Mouse (Mus musculus) thymus, adult 2 months (tissue): ENCODE data around the gene Srp68. TPM values are rescaled to one million over a fixed set of nuclear protein-coding genes. Genes with fewer than 3 reads are reported as not detected.

Source experiments
- DNase-seq: peaks from one replicate; pipeline ENCODE4 v3.0.0; 2021
- H3K27ac ChIP-seq: fragments of 200-500 bp; 2 replicates; pipeline ENCODE4 v1.5.1; 2012; ENCODE audit warnings: low read length, control low read depth; ENCODE audit not compliant: control insufficient read depth, insufficient read depth
- H3K27me3 ChIP-seq: fragments of 200-500 bp; 2 replicates; pipeline ENCODE4 v1.6.1; 2012; ENCODE audit warnings: mild to moderate bottlenecking, low read length, moderate library complexity, mixed read lengths; ENCODE audit not compliant: control insufficient read depth, insufficient read depth
- H3K36me3 ChIP-seq: fragments of 200-500 bp; 2 replicates; pipeline ENCODE4 v1.6.1; 2012; ENCODE audit warnings: mild to moderate bottlenecking, low read length, moderate library complexity; ENCODE audit not compliant: control insufficient read depth, insufficient read depth
- H3K4me1 ChIP-seq: fragments of 200-500 bp; replicated peaks from 2 replicates; pipeline ENCODE4 v1.6.1; 2012; ENCODE audit warnings: low read length; ENCODE audit not compliant: control insufficient read depth, insufficient read depth
- H3K4me3 ChIP-seq: fragments of 200-500 bp; 2 replicates; pipeline ENCODE4 v1.5.1; 2012; ENCODE audit warnings: mild to moderate bottlenecking, low read length, control low read depth, moderate library complexity; ENCODE audit not compliant: control insufficient read depth, insufficient read depth
- CTCF ChIP-seq: fragments of 200-500 bp; IDR thresholded peaks from 2 replicates; pipeline ENCODE4 v1.5.1; 2012; ENCODE audit warnings: mild to moderate bottlenecking, control low read depth, low read length, moderate library complexity, borderline replicate concordance; ENCODE audit not compliant: control insufficient read depth, poor library complexity, insufficient read depth; ENCODE audit errors: extremely low read depth
- POLR2A ChIP-seq: fragments of 200-500 bp; IDR thresholded peaks from 2 replicates; pipeline ENCODE4 v1.6.1; 2012; ENCODE audit warnings: mild to moderate bottlenecking, low read length, control low read depth, moderate library complexity; ENCODE audit not compliant: control insufficient read depth, poor library complexity, insufficient read depth; ENCODE audit errors: extremely low read depth
- WGBS: fragments of 180-500 bp; shearing (Covaris S2); methylation state at CpG from one replicate; pipeline ENCODE4 v1.1.7; 2018; 5-methylcytosine and 5-hydroxymethylcytosine counted together
- polyA plus RNA-seq: library from polyadenylated mRNA; depleted of rRNA; stranded (reverse); fragments of >200 nt; gene quantifications from 2 replicates; pipeline ENCODE4 v1.2.3, GENCODE M21; 2012

Gene Srp68
- polyA plus RNA-seq, 1 experiment = 69.1 TPM

GRCm38 (mm10) chr11:116307019-116307725 is 33.2 kb upstream of the Srp68 start, which contains the start of gene Exoc7:
Exoc7 (minus strand) TSS chr11:116307233.
- Histone ChIP-seq H3K36me3 (0 out of 2 replicates have a peak, but pooled peaks cover 5% of the 10 kb centered on the region), H3K27me3 (no peaks in the 10 kb centered on the region), H3K4me3 (peak within 1 kb of the TSS; percentile 74), H3K27ac (no peak within 1 kb of the TSS), H3K4me1 (peaks cover 7% of the 10 kb centered on the region)
- TF ChIP-seq POLR2A = no peak
- TF ChIP-seq CTCF = no peak
- no peak for DNase-seq
- WGBS = 84% methylated on average over 10 of the region's 10 CpGs

GRCm38 (mm10) chr11:116306126-116306982 is 32.3 kb upstream of the Srp68 start:
- peak; percentile 95 for DNase-seq
- 1% methylated on average over 53 of the region's 53 CpGs for WGBS

GRCm38 (mm10) chr11:116305423-116305822 is 31.4 kb upstream of the Srp68 start:
- TF ChIP-seq CTCF (no peak), POLR2A (no peak)
- no peaks in the 10 kb centered on the region for H3K27me3 ChIP-seq
- no peak for DNase-seq
- H3K4me3 ChIP-seq = no peak overlapping the region
- 96% methylated on average over 2 of the region's 2 CpGs for WGBS
- peaks cover 5% of the 10 kb centered on the region for H3K36me3 ChIP-seq
- no peak overlapping the region for H3K27ac ChIP-seq
- peaks cover 7% of the 10 kb centered on the region for H3K4me1 ChIP-seq

More at GRCm38 (mm10) chr11:116306126-116306982, 32.3 kb upstream of the Srp68 start:
- peak; percentile 62; the same call in 1 of the 2 replicates for TF ChIP-seq POLR2A
- peak; percentile 35; the same call in 1 of the 2 replicates for TF ChIP-seq CTCF
- Histone ChIP-seq H3K4me3 (peak overlapping the region; percentile 74), H3K36me3 (peaks cover 5% of the 10 kb centered on the region; the same call in 1 of the 2 replicates), H3K4me1 (peaks cover 7% of the 10 kb centered on the region), H3K27me3 (no peaks in the 10 kb centered on the region), H3K27ac (no peak overlapping the region)

GRCm38 (mm10) chr11:116298621-116299020 is 24.6 kb upstream of the Srp68 start:
- H3K4me1 ChIP-seq = no peaks in the 10 kb centered on the region
- DNase-seq = no peak
- TF ChIP-seq POLR2A = no peak
- TF ChIP-seq CTCF = no peak
- H3K4me3 ChIP-seq = no peak overlapping the region
- H3K36me3 ChIP-seq = peaks cover 8% of the 10 kb centered on the region
- no peaks in the 10 kb centered on the region for H3K27me3 ChIP-seq
- WGBS = 98% methylated on average over 6 of the region's 6 CpGs
- no peak overlapping the region for H3K27ac ChIP-seq

GRCm38 (mm10) chr11:116298221-116298620 is 24.2 kb upstream of the Srp68 start:
- no peaks in the 10 kb centered on the region for H3K27me3 ChIP-seq
- no peak overlapping the region for H3K4me3 ChIP-seq
- no peaks in the 10 kb centered on the region for H3K4me1 ChIP-seq
- no peak overlapping the region for H3K27ac ChIP-seq
- WGBS = 97% methylated on average over 11 of the region's 11 CpGs
- TF ChIP-seq POLR2A (no peak), CTCF (no peak)
- DNase-seq = no peak
- peaks cover 8% of the 10 kb centered on the region for H3K36me3 ChIP-seq

- peaks cover 8% of the 10 kb centered on the region for H3K36me3 ChIP-seq
- WGBS = 95% methylated on average over 3 of the region's 3 CpGs
- no peak overlapping the region for H3K27ac ChIP-seq
- H3K4me3 ChIP-seq = no peak overlapping the region
- H3K27me3 ChIP-seq = no peaks in the 10 kb centered on the region
- TF ChIP-seq POLR2A = no peak
- TF ChIP-seq CTCF = no peak
- H3K4me1 ChIP-seq = no peaks in the 10 kb centered on the region
- DNase-seq = no peak
Observed at GRCm38 (mm10) chr11:116297017-116297416, 23.0 kb upstream of the Srp68 start.
